Mouse (Mus musculus): Measurements from ENCODE around the gene Lmtk3. TPM values are rescaled to one million over a fixed set of nuclear protein-coding genes. Genes with fewer than 3 reads are reported as not detected.

The Lmtk3 gene
- polyA plus RNA-seq, 1 experiment from 2014 or later, result 19.6 TPM

GRCm38 (mm10) chr7:45824598-45824997 lies 41.1 kb downstream of the Lmtk3 start, which contains the start of gene Kcnj14:
TSS of gene Kcnj14 (minus strand) at chr7:45824782.
- H3K27ac ChIP-seq (ENCODE audit: low read length), result no peak within 1 kb of the TSS
- H3K9ac ChIP-seq (ENCODE audit: low read depth, low read length), result no peak within 1 kb of the TSS
- no peaks in the 10 kb centered on the region for H3K9me3 ChIP-seq (replicated peaks; ENCODE audit: control insufficient read depth, low read length, poor library complexity, severe bottlenecking)
- H3K4me2 ChIP-seq (ENCODE audit: low read length), result no peak within 1 kb of the TSS
- peaks cover 22% of the 10 kb centered on the region for H3K36me3 ChIP-seq (ENCODE audit: control insufficient read depth, insufficient read depth, low read length)
- peaks cover under 1% of the 10 kb centered on the region; the same call in 1 of the 2 replicates for H3K4me1 ChIP-seq (ENCODE audit: control insufficient read depth, insufficient read depth, low read length)
- WGBS, result 65% methylated on average over 7 of the region's 7 CpGs
- H3K27me3 ChIP-seq (ENCODE audit: control insufficient read depth, insufficient read depth, low read depth, low read length), result no peaks in the 10 kb centered on the region
- H3K4me3 ChIP-seq (ENCODE audit: low read depth, low read length), result no peak within 1 kb of the TSS
- no peak for ATAC-seq

GRCm38 (mm10) chr7:45826631-45827030 lies 43.1 kb downstream of the Lmtk3 start:
- no peaks in the 10 kb centered on the region for H3K9me3 ChIP-seq (replicated peaks; ENCODE audit: control insufficient read depth, low read length, poor library complexity, severe bottlenecking)
- peaks cover 12% of the 10 kb centered on the region for H3K4me1 ChIP-seq (ENCODE audit: control insufficient read depth, insufficient read depth, low read length)
- 0 out of 2 replicates have a peak, but pooled peaks cover 2% of the 10 kb centered on the region for H3K27me3 ChIP-seq (ENCODE audit: control insufficient read depth, insufficient read depth, low read depth, low read length)
- WGBS, result 94% methylated on average over 7 of the region's 7 CpGs
- no peak for ATAC-seq
- no peak overlapping the region for H3K9ac ChIP-seq (ENCODE audit: low read depth, low read length)
- H3K27ac ChIP-seq (ENCODE audit: low read length), result no peak overlapping the region
- H3K4me3 ChIP-seq (ENCODE audit: low read depth, low read length), result no peak overlapping the region
- H3K36me3 ChIP-seq (ENCODE audit: control insufficient read depth, insufficient read depth, low read length), result peaks cover 22% of the 10 kb centered on the region
- no peak overlapping the region for H3K4me2 ChIP-seq (ENCODE audit: low read length)

- peak within 1 kb of the TSS; percentile 77 for H3K27ac ChIP-seq (ENCODE audit: low read length)
- peak; percentile 95 for ATAC-seq
- H3K9me3 ChIP-seq (replicated peaks; ENCODE audit: control insufficient read depth, low read length, poor library complexity, severe bottlenecking), result no peaks in the 10 kb centered on the region
- H3K4me2 ChIP-seq (ENCODE audit: low read length), result peak within 1 kb of the TSS; percentile 93
- peaks cover 20% of the 10 kb centered on the region for H3K4me1 ChIP-seq (ENCODE audit: control insufficient read depth, insufficient read depth, low read length)
- H3K9ac ChIP-seq (ENCODE audit: low read depth, low read length), result peak within 1 kb of the TSS; percentile 68
- H3K4me3 ChIP-seq (ENCODE audit: low read depth, low read length), result peak within 1 kb of the TSS; percentile 93
- H3K27me3 ChIP-seq (ENCODE audit: control insufficient read depth, insufficient read depth, low read depth, low read length), result peaks cover 40% of the 10 kb centered on the region
- under 1% methylated on average over 35 of the region's 35 CpGs for WGBS
- H3K36me3 ChIP-seq (ENCODE audit: control insufficient read depth, insufficient read depth, low read length), result peaks cover 15% of the 10 kb centered on the region
Measured at GRCm38 (mm10) chr7:45830427-45831127, 47.0 kb downstream of the Lmtk3 start, which contains the start of gene Grwd1. TSS of gene Grwd1 (minus strand) at chr7:45830944.

GRCm38 (mm10) chr7:45831128-45831525 lies 47.6 kb downstream of the Lmtk3 start:
- peak; percentile 41 for ATAC-seq
- 21% methylated on average over 5 of the region's 5 CpGs for WGBS
- Histone ChIP-seq H3K4me3 (ENCODE audit: low read depth, low read length) (peak overlapping the region; percentile 93), H3K9me3 (replicated peaks; ENCODE audit: control insufficient read depth, low read length, poor library complexity, severe bottlenecking) (no peaks in the 10 kb centered on the region), H3K4me2 (ENCODE audit: low read length) (peak overlapping the region; percentile 93), H3K9ac (ENCODE audit: low read depth, low read length) (peak overlapping the region; percentile 68), H3K27me3 (ENCODE audit: control insufficient read depth, insufficient read depth, low read depth, low read length) (peaks cover 44% of the 10 kb centered on the region), H3K27ac (ENCODE audit: low read length) (peak overlapping the region; percentile 77), H3K4me1 (ENCODE audit: control insufficient read depth, insufficient read depth, low read length) (peaks cover 20% of the 10 kb centered on the region), H3K36me3 (ENCODE audit: control insufficient read depth, insufficient read depth, low read length) (peaks cover 12% of the 10 kb centered on the region)

- H3K4me1 ChIP-seq (ENCODE audit: control insufficient read depth, insufficient read depth, low read length), result peaks cover 20% of the 10 kb centered on the region
- H3K4me2 ChIP-seq (ENCODE audit: low read length), result peak overlapping the region; percentile 42
- H3K4me3 ChIP-seq (ENCODE audit: low read depth, low read length), result peak overlapping the region; percentile 35
- ATAC-seq, result no peak
- H3K27me3 ChIP-seq (ENCODE audit: control insufficient read depth, insufficient read depth, low read depth, low read length), result peaks cover 49% of the 10 kb centered on the region
- 0 out of 2 replicates have a peak, but pooled peaks cover 2% of the 10 kb centered on the region for H3K9me3 ChIP-seq (replicated peaks; ENCODE audit: control insufficient read depth, low read length, poor library complexity, severe bottlenecking)
- 8% methylated on average over 30 of the region's 30 CpGs for WGBS
- no peak overlapping the region for H3K27ac ChIP-seq (ENCODE audit: low read length)
- H3K9ac ChIP-seq (ENCODE audit: low read depth, low read length), result no peak overlapping the region
- H3K36me3 ChIP-seq (ENCODE audit: control insufficient read depth, insufficient read depth, low read length), result peaks cover 5% of the 10 kb centered on the region
Measured at GRCm38 (mm10) chr7:45832428-45832827, 48.9 kb downstream of the Lmtk3 start.

GRCm38 (mm10) chr7:45833148-45833790 lies 49.7 kb downstream of the Lmtk3 start:
- Histone ChIP-seq H3K4me3 (ENCODE audit: low read depth, low read length) (peak overlapping the region; percentile 35), H3K27ac (ENCODE audit: low read length) (no peak overlapping the region), H3K9ac (ENCODE audit: low read depth, low read length) (peak overlapping the region; percentile 30; the same call in 1 of the 2 replicates), H3K4me1 (ENCODE audit: control insufficient read depth, insufficient read depth, low read length) (peaks cover 20% of the 10 kb centered on the region), H3K4me2 (ENCODE audit: low read length) (peak overlapping the region; percentile 42), H3K36me3 (ENCODE audit: control insufficient read depth, insufficient read depth, low read length) (peaks cover 3% of the 10 kb centered on the region), H3K9me3 (replicated peaks; ENCODE audit: control insufficient read depth, low read length, poor library complexity, severe bottlenecking) (0 out of 2 replicates have a peak, but pooled peaks cover 2% of the 10 kb centered on the region), H3K27me3 (ENCODE audit: control insufficient read depth, insufficient read depth, low read depth, low read length) (peaks cover 49% of the 10 kb centered on the region)
- no peak for ATAC-seq
- under 1% methylated on average over 79 of the region's 86 CpGs for whole genome bisulfite sequencing

GRCm38 (mm10) chr7:45833924-45834323 lies 50.4 kb downstream of the Lmtk3 start:
- Histone ChIP-seq H3K9ac (ENCODE audit: low read depth, low read length) (0 out of 2 replicates have a peak overlapping the region, but pooled peaks have one; percentile 30), H3K4me2 (ENCODE audit: low read length) (peak overlapping the region; percentile 42), H3K36me3 (ENCODE audit: control insufficient read depth, insufficient read depth, low read length) (peaks cover 3% of the 10 kb centered on the region), H3K9me3 (replicated peaks; ENCODE audit: control insufficient read depth, low read length, poor library complexity, severe bottlenecking) (0 out of 2 replicates have a peak, but pooled peaks cover 2% of the 10 kb centered on the region), H3K4me1 (ENCODE audit: control insufficient read depth, insufficient read depth, low read length) (peaks cover 20% of the 10 kb centered on the region), H3K27ac (ENCODE audit: low read length) (no peak overlapping the region), H3K4me3 (ENCODE audit: low read depth, low read length) (peak overlapping the region; percentile 35), H3K27me3 (ENCODE audit: control insufficient read depth, insufficient read depth, low read depth, low read length) (peaks cover 49% of the 10 kb centered on the region)
- no peak for ATAC-seq
- WGBS, result 10% methylated on average over 16 of the region's 31 CpGs

GRCm38 (mm10) chr7:45842950-45843744 lies 59.6 kb downstream of the Lmtk3 start:
- no peaks in the 10 kb centered on the region for H3K9me3 ChIP-seq (replicated peaks; ENCODE audit: control insufficient read depth, low read length, poor library complexity, severe bottlenecking)
- no peak for ATAC-seq

More at GRCm38 (mm10) chr7:45842950-45843744, 59.6 kb downstream of the Lmtk3 start:
- H3K27me3 ChIP-seq (ENCODE audit: control insufficient read depth, insufficient read depth, low read depth, low read length), result peaks cover 4% of the 10 kb centered on the region; the same call in 1 of the 2 replicates
- H3K4me2 ChIP-seq (ENCODE audit: low read length), result no peak overlapping the region
- WGBS, result 84% methylated on average over 10 of the region's 10 CpGs
- H3K4me1 ChIP-seq (ENCODE audit: control insufficient read depth, insufficient read depth, low read length), result no peaks in the 10 kb centered on the region
- no peak overlapping the region for H3K27ac ChIP-seq (ENCODE audit: low read length)
- no peak overlapping the region for H3K4me3 ChIP-seq (ENCODE audit: low read depth, low read length)
- H3K36me3 ChIP-seq (ENCODE audit: control insufficient read depth, insufficient read depth, low read length), result peaks cover 7% of the 10 kb centered on the region; the same call in 1 of the 2 replicates
- H3K9ac ChIP-seq (ENCODE audit: low read depth, low read length), result no peak overlapping the region

Measured in midbrain, embryonic 16.5 days (tissue).